Mouse (Mus musculus) embryonic facial prominence, embryonic 13.5 days (tissue): Measurements from ENCODE around the gene Cyp2j9. TPM values are rescaled to one million over a fixed set of nuclear protein-coding genes. Genes with fewer than 3 reads are reported as not detected.
"Not testable (repeated sequence)": the region's sequence is repeated elsewhere in the genome, so short reads cannot be mapped to it uniquely, and the experiment has no call there.

Experiments used
- ATAC-seq: fragments of 200-750 bp; cut with Nextera tagmentation; 2 replicates; pipeline ENCODE4 v1.8.0; 2017; ENCODE audit warnings: low read depth; ENCODE audit not compliant: insufficient number of reproducible peaks, insufficient read depth, low FRiP score, low TSS enrichment
- H3K27ac ChIP-seq: fragments of 300-500 bp; sonication (generic); 2 replicates; pipeline ENCODE4 v1.5.1; 2015; ENCODE audit warnings: moderate library complexity, mild to moderate bottlenecking, inconsistent platforms
- H3K27me3 ChIP-seq: fragments of 300-500 bp; sonication (generic); 2 replicates; pipeline ENCODE4 v1.6.1; 2015; ENCODE audit warnings: mild to moderate bottlenecking, inconsistent platforms
- H3K36me3 ChIP-seq: fragments of 300-500 bp; sonication (generic); 2 replicates; pipeline ENCODE4 v1.6.1; 2015; ENCODE audit warnings: mild to moderate bottlenecking, inconsistent platforms
- H3K4me1 ChIP-seq: fragments of 300-500 bp; sonication (generic); 2 replicates; pipeline ENCODE4 v1.6.1; 2015; ENCODE audit warnings: inconsistent platforms
- H3K4me2 ChIP-seq: fragments of 300-500 bp; sonication (generic); 2 replicates; pipeline ENCODE4 v1.6.1; 2015; ENCODE audit warnings: moderate library complexity, mild to moderate bottlenecking, inconsistent platforms
- H3K4me3 ChIP-seq: fragments of 300-500 bp; sonication (generic); 2 replicates; pipeline ENCODE4 v1.5.1; 2015; ENCODE audit warnings: mild to moderate bottlenecking, inconsistent platforms
- H3K9ac ChIP-seq: fragments of 300-500 bp; sonication (generic); 2 replicates; pipeline ENCODE4 v1.6.1; 2015; ENCODE audit warnings: mild to moderate bottlenecking, inconsistent platforms
- H3K9me3 ChIP-seq: fragments of 300-500 bp; sonication (generic); 2 replicates; pipeline ENCODE4 v1.6.1; 2016; ENCODE audit warnings: inconsistent platforms
- WGBS: fragments of 180-500 bp; shearing (Covaris S2); methylation state at CpG from one replicate; pipeline ENCODE4 v1.1.7; 2015; ENCODE audit warnings: mixed read lengths; 5-methylcytosine and 5-hydroxymethylcytosine counted together
- polyA plus RNA-seq: library from polyadenylated mRNA; unstranded; fragments of >200 nt; fragmentation: Nextera tagmentation; extraction: Ambion mirVana; gene quantifications from 2 replicates; pipeline ENCODE4 v1.2.1, GENCODE M21; 2015

Cyp2j9 gene
- polyA plus RNA-seq: 2.3 and 2.4 TPM in 2 replicates

- ATAC-seq: peak; percentile 92
- WGBS: 5% methylated on average over 18 of the region's 18 CpGs
These were observed at the start of gene Cyp2j9 for GRCm38 (mm10) chr4:96590911-96591790. Cyp2j9 (minus strand) TSS chr4:96591578.

DNA sequence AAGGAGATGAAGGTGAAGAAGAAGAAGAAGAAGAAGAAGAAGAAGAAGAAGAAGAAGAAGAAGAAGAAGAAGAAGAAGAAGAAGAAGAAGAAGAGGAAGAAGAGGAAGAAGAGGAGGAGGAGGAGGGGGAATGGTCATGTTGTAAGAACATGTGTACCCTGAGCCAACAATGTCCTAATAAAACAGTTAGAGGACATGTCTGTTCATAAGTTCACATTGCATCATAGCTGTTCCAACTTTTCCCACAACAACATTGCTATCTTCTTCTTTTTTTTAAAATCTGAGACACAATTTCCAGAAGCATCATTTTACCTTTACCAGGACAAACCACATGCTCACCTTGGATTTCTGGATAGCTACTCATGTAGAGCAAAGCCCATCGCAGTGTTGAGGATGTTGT lies 44.1 kb upstream of the Cyp2j9 start:
- Histone ChIP-seq H3K9me3 (no peaks in the 10 kb centered on the region), H3K4me2 (no peak overlapping the region), H3K4me3 (no peak overlapping the region), H3K9ac (no peak overlapping the region), H3K27ac (no peak overlapping the region), H3K4me1 (no peaks in the 10 kb centered on the region), H3K27me3 (no peaks in the 10 kb centered on the region), H3K36me3 (no peaks in the 10 kb centered on the region)
- ATAC-seq: no peak
- WGBS: 77% methylated on average over 1 of the region's 1 CpGs

More at GRCm38 (mm10) chr4:96590911-96591790, at the start of gene Cyp2j9:
- Histone ChIP-seq H3K4me2 (peak within 1 kb of the TSS; percentile 69), H3K27ac (peak within 1 kb of the TSS; percentile 75), H3K4me1 (peaks cover 5% of the 10 kb centered on the region), H3K36me3 (no peaks in the 10 kb centered on the region), H3K4me3 (peak within 1 kb of the TSS; percentile 45), H3K9me3 (no peaks in the 10 kb centered on the region), H3K27me3 (no peaks in the 10 kb centered on the region), H3K9ac (peak within 1 kb of the TSS; percentile 71)

- Histone ChIP-seq H3K4me1 (no peaks in the 10 kb centered on the region), H3K4me3 (no peak overlapping the region)
These were observed 31.1 kb upstream of the Cyp2j9 start for GRCm38 (mm10) chr4:96622474-96622873.

DNA sequence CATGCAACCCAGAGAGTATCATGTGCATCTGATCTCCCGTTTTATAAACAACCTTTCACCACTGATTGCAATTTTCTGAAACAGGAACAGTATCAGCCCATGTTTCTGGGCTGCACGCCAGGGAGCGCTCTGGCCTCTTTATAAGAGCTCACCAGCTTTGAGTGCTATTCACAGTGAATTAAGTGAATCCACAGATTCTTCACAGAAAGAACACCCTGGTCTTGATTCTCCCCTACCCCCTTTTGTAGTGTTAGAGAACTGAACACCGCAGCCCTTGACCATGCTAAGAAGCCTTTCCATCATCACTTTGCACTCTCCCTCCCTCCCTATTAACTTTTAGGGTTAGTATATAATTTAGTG lies 393 bp upstream of the Cyp2j9 start:
- Histone ChIP-seq H3K27ac (peak overlapping the region; percentile 75; the same call in 1 of the 2 replicates), H3K27me3 (no peaks in the 10 kb centered on the region), H3K4me2 (peak overlapping the region; percentile 69), H3K36me3 (no peaks in the 10 kb centered on the region), H3K4me3 (peak overlapping the region; percentile 45), H3K9ac (no peak overlapping the region), H3K4me1 (peaks cover 5% of the 10 kb centered on the region), H3K9me3 (no peaks in the 10 kb centered on the region)
- WGBS: 30% methylated on average over 4 of the region's 4 CpGs
- ATAC-seq: no peak; the same call in 1 of the 2 replicates

More at GRCm38 (mm10) chr4:96622474-96622873, 31.1 kb upstream of the Cyp2j9 start:
- H3K9ac ChIP-seq: no peak overlapping the region
- no peak overlapping the region for H3K4me2 ChIP-seq
- H3K9me3 ChIP-seq: peaks cover 11% of the 10 kb centered on the region
- H3K36me3 ChIP-seq: no peaks in the 10 kb centered on the region
- ATAC-seq: no peak
- H3K27me3 ChIP-seq: no peaks in the 10 kb centered on the region
- no peak overlapping the region for H3K27ac ChIP-seq
- 92% methylated on average over 1 of the region's 1 CpGs for WGBS

DNA sequence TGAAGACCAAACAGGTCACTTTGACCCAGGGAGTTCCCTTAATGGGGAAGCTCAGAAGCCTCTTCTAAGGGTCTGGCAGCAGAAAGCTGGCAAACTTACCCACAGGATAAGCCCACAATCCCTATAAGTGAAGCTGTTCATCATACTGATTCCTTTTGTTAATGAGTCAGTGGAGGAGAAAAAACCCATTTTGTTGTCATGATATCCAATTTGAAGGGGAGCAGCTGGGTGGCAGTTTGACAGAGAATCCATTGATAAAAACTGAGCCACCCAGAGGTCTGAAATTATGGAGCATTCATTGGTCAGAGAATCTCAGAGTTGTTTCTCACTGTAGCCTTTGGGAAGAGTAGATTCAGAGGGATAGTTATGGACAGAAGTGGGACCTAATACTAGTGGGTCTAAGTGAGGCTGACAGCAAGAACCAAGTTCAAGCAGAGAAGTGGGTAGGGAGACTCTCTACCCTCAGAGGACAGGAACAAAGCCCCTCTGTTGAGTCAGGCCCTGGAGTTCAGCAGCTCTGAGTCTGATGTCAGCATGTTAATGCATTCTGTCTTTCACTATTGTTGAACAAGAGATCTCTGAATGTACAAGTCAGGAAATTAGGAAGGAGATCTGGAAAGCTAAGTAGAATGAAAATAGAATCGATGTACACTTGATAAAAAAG lies 9.8 kb downstream of the Cyp2j9 start:
- WGBS: 82% methylated on average over 1 of the region's 1 CpGs

GRCm38 (mm10) chr4:96580351-96580750 lies 11.0 kb downstream of the Cyp2j9 start:
- not testable (repeated sequence) for H3K9ac ChIP-seq, ATAC-seq, H3K4me2 ChIP-seq, H3K27me3 ChIP-seq, H3K4me3 ChIP-seq, H3K36me3 ChIP-seq, H3K9me3 ChIP-seq, H3K4me1 ChIP-seq, H3K27ac ChIP-seq
- 46% methylated on average over 6 of the region's 6 CpGs for WGBS

More for the DNA sequence above, 9.8 kb downstream of the Cyp2j9 start:
- no peaks in the 10 kb centered on the region for H3K27me3 ChIP-seq
- ATAC-seq: no peak
- H3K4me3 ChIP-seq: no peak overlapping the region
- no peaks in the 10 kb centered on the region for H3K36me3 ChIP-seq
- H3K9me3 ChIP-seq: no peaks in the 10 kb centered on the region
- no peak overlapping the region for H3K27ac ChIP-seq
- H3K9ac ChIP-seq: no peak overlapping the region
- no peak overlapping the region for H3K4me2 ChIP-seq
- H3K4me1 ChIP-seq: no peaks in the 10 kb centered on the region

GRCm38 (mm10) chr4:96569442-96569841 lies 21.9 kb downstream of the Cyp2j9 start:
- H3K4me3 ChIP-seq: no peak overlapping the region
- H3K4me2 ChIP-seq: no peak overlapping the region
- no peaks in the 10 kb centered on the region for H3K36me3 ChIP-seq
- H3K9me3 ChIP-seq: no peaks in the 10 kb centered on the region
- WGBS: 58% methylated on average over 3 of the region's 3 CpGs
- H3K27me3 ChIP-seq: no peaks in the 10 kb centered on the region
- H3K27ac ChIP-seq: no peak overlapping the region
- ATAC-seq: no peak
- H3K9ac ChIP-seq: no peak overlapping the region
- H3K4me1 ChIP-seq: no peaks in the 10 kb centered on the region

- Histone ChIP-seq H3K4me2 (no peak overlapping the region), H3K36me3 (no peaks in the 10 kb centered on the region), H3K9ac (no peak overlapping the region), H3K27ac (no peak overlapping the region), H3K27me3 (no peaks in the 10 kb centered on the region), H3K4me1 (no peaks in the 10 kb centered on the region), H3K9me3 (no peaks in the 10 kb centered on the region), H3K4me3 (no peak overlapping the region)
- ATAC-seq: no peak
- 74% methylated on average over 1 of the region's 1 CpGs for WGBS
These were observed 23.4 kb downstream of the Cyp2j9 start for GRCm38 (mm10) chr4:96567988-96568387.

- Histone ChIP-seq H3K27me3 (no peaks in the 10 kb centered on the region), H3K9ac (no peak overlapping the region), H3K4me3 (no peak overlapping the region), H3K4me1 (no peaks in the 10 kb centered on the region), H3K4me2 (no peak overlapping the region), H3K36me3 (no peaks in the 10 kb centered on the region), H3K9me3 (no peaks in the 10 kb centered on the region), H3K27ac (no peak overlapping the region)
- no peak for ATAC-seq
These were observed 25.6 kb downstream of the Cyp2j9 start for GRCm38 (mm10) chr4:96565808-96566207.

DNA sequence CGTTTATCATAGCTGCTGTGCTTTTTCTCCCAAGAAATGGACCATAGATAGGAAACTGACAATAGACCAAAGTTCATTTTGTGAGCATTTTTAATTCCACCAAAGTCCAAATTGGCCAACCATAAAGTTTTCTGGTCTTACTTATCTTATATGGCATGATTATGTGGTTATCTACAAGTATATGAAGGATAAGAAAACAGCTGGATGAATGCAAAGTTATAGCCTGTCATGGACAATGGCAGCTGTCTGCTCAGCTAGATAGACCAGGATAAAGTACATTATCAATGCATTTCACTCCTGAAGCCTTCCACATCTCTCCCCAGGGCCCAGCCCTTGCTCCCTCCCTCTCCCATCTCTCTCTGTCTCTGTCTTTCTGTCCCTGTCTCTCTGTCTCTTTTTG lies 30.9 kb downstream of the Cyp2j9 start:
- Histone ChIP-seq H3K4me2 (no peak overlapping the region), H3K27me3 (no peaks in the 10 kb centered on the region), H3K36me3 (no peaks in the 10 kb centered on the region), H3K27ac (no peak overlapping the region), H3K9me3 (no peaks in the 10 kb centered on the region), H3K4me1 (no peaks in the 10 kb centered on the region), H3K9ac (no peak overlapping the region), H3K4me3 (no peak overlapping the region)
- WGBS: 72% methylated on average over 1 of the region's 1 CpGs
- ATAC-seq: no peak

- H3K36me3 ChIP-seq: no peaks in the 10 kb centered on the region
- H3K27me3 ChIP-seq: no peaks in the 10 kb centered on the region
- H3K9ac ChIP-seq: no peak overlapping the region
- no peaks in the 10 kb centered on the region for H3K4me1 ChIP-seq
- H3K27ac ChIP-seq: no peak overlapping the region
- WGBS: 82% methylated on average over 1 of the region's 1 CpGs
- no peaks in the 10 kb centered on the region for H3K9me3 ChIP-seq
- ATAC-seq: no peak
- no peak overlapping the region for H3K4me3 ChIP-seq
- no peak overlapping the region for H3K4me2 ChIP-seq
These were observed 31.6 kb downstream of the Cyp2j9 start for GRCm38 (mm10) chr4:96559781-96560180.
